Mouse (Mus musculus) ovary, adult 18-20 months (tissue): ENCODE results near the gene Rb1.

Experiments
- DNase-seq: peaks from one replicate; pipeline ENCODE4 v3.0.0; 2022; ENCODE audit warnings: low spot score, mixed read lengths

The Rb1 gene

GRCm38 (mm10) chr14:73325456-73326381, at the start of gene Rb1:
Gene Rb1, minus strand, starts transcription at chr14:73325822.
- DNase-seq = peak; percentile 82

- no peak for DNase-seq
Measured at GRCm38 (mm10) chr14:73374315-73374890, 48.8 kb upstream of the Rb1 start.

- no peak for DNase-seq
Measured at GRCm38 (mm10) chr14:73373606-73374005, 48.0 kb upstream of the Rb1 start.

GRCm38 (mm10) chr14:73372990-73373389, 47.4 kb upstream of the Rb1 start:
- DNase-seq = no peak

GRCm38 (mm10) chr14:73371577-73371976, 46.0 kb upstream of the Rb1 start:
- DNase-seq = no peak

GRCm38 (mm10) chr14:73370695-73371372, 45.2 kb upstream of the Rb1 start:
- no peak for DNase-seq

GRCm38 (mm10) chr14:73370078-73370670, 44.6 kb upstream of the Rb1 start:
- no peak for DNase-seq

GRCm38 (mm10) chr14:73369634-73370033, 44.0 kb upstream of the Rb1 start:
- no peak for DNase-seq

- no peak for DNase-seq
Measured at GRCm38 (mm10) chr14:73368966-73369365, 43.3 kb upstream of the Rb1 start.

- no peak for DNase-seq
Measured at GRCm38 (mm10) chr14:73368221-73368620, 42.6 kb upstream of the Rb1 start.

GRCm38 (mm10) chr14:73366278-73366677, 40.7 kb upstream of the Rb1 start:
- DNase-seq = no peak

- no peak for DNase-seq
Measured at GRCm38 (mm10) chr14:73363782-73364181, 38.2 kb upstream of the Rb1 start.

GRCm38 (mm10) chr14:73354700-73355099, 29.1 kb upstream of the Rb1 start:
- DNase-seq = no peak

GRCm38 (mm10) chr14:73351118-73351517, 25.5 kb upstream of the Rb1 start:
- no peak for DNase-seq

- DNase-seq = no peak
Measured at GRCm38 (mm10) chr14:73350029-73350428, 24.4 kb upstream of the Rb1 start.

- DNase-seq = no peak
Measured at GRCm38 (mm10) chr14:73349061-73349670, 23.5 kb upstream of the Rb1 start.

- no peak for DNase-seq
Measured at GRCm38 (mm10) chr14:73347302-73347701, 21.7 kb upstream of the Rb1 start.

GRCm38 (mm10) chr14:73345614-73346013, 20.0 kb upstream of the Rb1 start:
- no peak for DNase-seq

- no peak for DNase-seq
Measured at GRCm38 (mm10) chr14:73340051-73340755, 14.6 kb upstream of the Rb1 start.

GRCm38 (mm10) chr14:73339615-73340014, 14.0 kb upstream of the Rb1 start:
- DNase-seq = no peak

GRCm38 (mm10) chr14:73336316-73337080, 10.9 kb upstream of the Rb1 start:
- no peak for DNase-seq
